Mouse (Mus musculus) midbrain, embryonic 11.5 days (tissue): ENCODE data around the gene Gadd45a. TPM values are rescaled to one million over a fixed set of nuclear protein-coding genes. Genes with fewer than 3 reads are reported as not detected.

Experiments used
- ATAC-seq: fragments of 200-750 bp; cut with Nextera tagmentation; 2 replicates; pipeline ENCODE4 v1.8.0; 2017; ENCODE audit warnings: moderate TSS enrichment, moderate library complexity; ENCODE audit not compliant: low FRiP score
- DNase-seq: peaks from one replicate; pipeline ENCODE4 v3.0.0; 2015; ENCODE audit warnings: low spot score; ENCODE audit errors: missing footprints
- H3K27ac ChIP-seq: fragments of 300-500 bp; sonication (generic); 2 replicates; pipeline ENCODE4 v1.5.1; 2014; ENCODE audit warnings: low read depth, low read length
- H3K27me3 ChIP-seq: fragments of 300-500 bp; sonication (generic); 2 replicates; pipeline ENCODE4 v1.6.1; 2014; ENCODE audit warnings: mild to moderate bottlenecking, low read length, moderate library complexity, mixed read lengths; ENCODE audit not compliant: control insufficient read depth, insufficient read depth
- H3K36me3 ChIP-seq: fragments of 300-500 bp; sonication (generic); 2 replicates; pipeline ENCODE4 v1.6.1; 2014; ENCODE audit warnings: mild to moderate bottlenecking, low read length, moderate library complexity, mixed read lengths; ENCODE audit not compliant: control insufficient read depth, insufficient read depth
- H3K4me1 ChIP-seq: fragments of 300-500 bp; sonication (generic); 2 replicates; pipeline ENCODE4 v1.6.1; 2014; ENCODE audit warnings: low read length; ENCODE audit not compliant: control insufficient read depth, insufficient read depth
- H3K4me2 ChIP-seq: fragments of 300-500 bp; sonication (generic); 2 replicates; pipeline ENCODE4 v1.6.1; 2014; ENCODE audit warnings: mild to moderate bottlenecking, moderate library complexity
- H3K4me3 ChIP-seq: fragments of 300-500 bp; sonication (generic); 2 replicates; pipeline ENCODE4 v1.5.1; 2014; ENCODE audit warnings: low read depth, low read length
- H3K9ac ChIP-seq: fragments of 300-500 bp; sonication (generic); 2 replicates; pipeline ENCODE4 v1.6.1; 2014; ENCODE audit warnings: low read length
- H3K9me3 ChIP-seq: fragments of 300-500 bp; sonication (generic); 2 replicates; pipeline ENCODE4 v1.6.1; 2016; ENCODE audit warnings: low read length; ENCODE audit not compliant: control insufficient read depth
- WGBS: fragments of 180-500 bp; shearing (Covaris S2); extraction: QIAGEN DNeasy Blood & Tissue Kit; methylation state at CpG from one replicate; pipeline ENCODE4 v1.1.7; 2014; 5-methylcytosine and 5-hydroxymethylcytosine counted together
- polyA plus RNA-seq: library from polyadenylated mRNA; unstranded; fragments of >200 nt; fragmentation: Nextera tagmentation; extraction: Ambion mirVana; gene quantifications from 2 replicates; pipeline ENCODE4 v1.2.1, GENCODE M21; 2014

The Gadd45a gene
- polyA plus RNA-seq, 1 experiment from 2014 or later = 13.2 TPM

DNA sequence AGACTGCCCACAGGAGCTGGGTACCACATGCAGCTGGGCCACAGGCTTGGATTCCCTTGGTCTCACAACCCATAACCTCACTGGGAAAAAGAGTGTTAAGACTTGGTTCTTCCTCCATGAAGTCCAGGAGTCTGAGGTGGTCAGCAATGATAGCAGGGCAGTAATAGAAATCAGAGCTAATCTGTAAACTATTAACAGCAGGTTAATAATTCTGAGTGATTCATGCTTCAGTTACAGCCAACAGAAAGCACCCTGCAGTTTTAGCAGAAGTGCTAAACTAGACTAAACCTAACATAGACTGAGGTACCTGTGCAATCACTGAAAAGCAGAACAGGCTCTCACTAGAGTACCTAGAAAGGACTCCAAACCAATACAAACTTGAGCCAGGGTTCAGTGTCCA lies 37.5 kb downstream of the Gadd45a start:
- Histone ChIP-seq H3K36me3 (no peaks in the 10 kb centered on the region), H3K9ac (no peak overlapping the region), H3K4me1 (no peaks in the 10 kb centered on the region), H3K9me3 (no peaks in the 10 kb centered on the region), H3K27ac (no peak overlapping the region), H3K4me3 (no peak overlapping the region), H3K4me2 (no peak overlapping the region), H3K27me3 (no peaks in the 10 kb centered on the region)
- DNase-seq (no peak), ATAC-seq (no peak)

DNA sequence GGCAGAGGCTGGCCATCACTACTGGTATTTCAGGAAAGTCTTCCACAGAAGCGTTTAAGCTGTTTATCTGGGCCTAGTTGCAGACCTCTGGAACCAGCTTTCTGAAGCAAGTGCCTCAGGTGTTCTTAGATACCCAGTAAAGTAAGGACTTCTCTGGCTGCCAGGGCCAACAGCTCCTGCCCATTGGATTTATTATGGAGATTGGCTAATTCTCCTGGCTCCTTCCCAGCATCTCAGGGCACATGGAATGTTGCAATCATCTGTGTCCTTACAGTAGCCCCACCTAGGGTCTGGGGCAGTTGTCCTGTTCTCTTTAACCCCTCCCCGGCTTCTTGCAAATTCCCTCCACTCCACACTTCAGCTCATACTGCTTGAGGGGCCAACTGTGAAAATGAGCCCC lies 38.6 kb downstream of the Gadd45a start:
- no peak for ATAC-seq
- Histone ChIP-seq H3K9me3 (no peaks in the 10 kb centered on the region), H3K4me2 (no peak overlapping the region), H3K27ac (no peak overlapping the region), H3K4me3 (no peak overlapping the region), H3K36me3 (no peaks in the 10 kb centered on the region), H3K4me1 (no peaks in the 10 kb centered on the region), H3K27me3 (no peaks in the 10 kb centered on the region), H3K9ac (no peak overlapping the region)
- WGBS = 90% methylated on average over 2 of the region's 2 CpGs
- no peak for DNase-seq

DNA sequence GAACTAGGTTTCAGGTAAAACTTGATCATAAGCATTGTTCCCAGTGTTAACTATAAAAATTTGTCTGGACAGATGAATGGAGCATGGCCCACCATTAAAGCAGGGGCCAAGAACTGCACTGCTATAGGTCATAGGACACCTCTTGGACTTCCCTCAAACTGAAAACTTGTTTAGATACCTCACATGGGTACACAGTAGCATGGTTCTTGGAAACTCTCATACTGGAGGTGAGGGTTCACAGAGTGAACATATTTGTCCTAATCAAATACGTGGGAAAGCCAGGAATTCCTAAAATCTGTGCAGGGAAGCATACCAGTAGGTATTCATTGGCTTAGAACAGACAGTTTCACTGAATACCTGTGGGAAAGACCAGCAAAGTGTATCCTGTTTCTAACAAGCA lies 41.0 kb downstream of the Gadd45a start:
- Histone ChIP-seq H3K4me2 (no peak overlapping the region), H3K27ac (no peak overlapping the region), H3K4me3 (no peak overlapping the region), H3K4me1 (no peaks in the 10 kb centered on the region), H3K9ac (no peak overlapping the region), H3K9me3 (no peaks in the 10 kb centered on the region), H3K27me3 (no peaks in the 10 kb centered on the region), H3K36me3 (no peaks in the 10 kb centered on the region)
- no peak for ATAC-seq
- 84% methylated on average over 1 of the region's 1 CpGs for WGBS
- no peak for DNase-seq

DNA sequence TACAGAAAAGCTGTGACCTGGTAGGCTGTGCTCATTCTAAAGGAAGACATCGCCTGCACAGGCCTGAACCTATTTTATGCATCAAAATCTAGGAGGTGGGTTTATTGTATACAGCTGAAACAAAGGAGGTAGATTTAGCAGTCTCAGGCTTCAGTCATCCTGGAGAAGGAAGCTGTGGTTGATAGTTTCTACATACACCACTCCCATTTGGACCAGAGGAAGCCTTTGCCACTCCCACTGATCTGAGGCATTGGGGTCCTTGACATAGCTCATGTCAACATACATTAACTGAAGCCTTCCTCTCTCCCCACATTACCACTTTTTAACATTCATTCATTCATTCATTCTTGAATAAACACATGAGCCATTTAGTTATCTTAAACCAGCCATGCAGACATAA lies 41.4 kb downstream of the Gadd45a start:
- no peak overlapping the region for H3K9ac ChIP-seq
- DNase-seq (no peak), ATAC-seq (no peak)
- no peaks in the 10 kb centered on the region for H3K9me3 ChIP-seq
- 86% methylated on average over 1 of the region's 1 CpGs for WGBS
- H3K27ac ChIP-seq = no peak overlapping the region
- no peak overlapping the region for H3K4me3 ChIP-seq
- H3K4me1 ChIP-seq = no peaks in the 10 kb centered on the region
- no peak overlapping the region for H3K4me2 ChIP-seq
- no peaks in the 10 kb centered on the region for H3K27me3 ChIP-seq
- no peaks in the 10 kb centered on the region for H3K36me3 ChIP-seq

DNA sequence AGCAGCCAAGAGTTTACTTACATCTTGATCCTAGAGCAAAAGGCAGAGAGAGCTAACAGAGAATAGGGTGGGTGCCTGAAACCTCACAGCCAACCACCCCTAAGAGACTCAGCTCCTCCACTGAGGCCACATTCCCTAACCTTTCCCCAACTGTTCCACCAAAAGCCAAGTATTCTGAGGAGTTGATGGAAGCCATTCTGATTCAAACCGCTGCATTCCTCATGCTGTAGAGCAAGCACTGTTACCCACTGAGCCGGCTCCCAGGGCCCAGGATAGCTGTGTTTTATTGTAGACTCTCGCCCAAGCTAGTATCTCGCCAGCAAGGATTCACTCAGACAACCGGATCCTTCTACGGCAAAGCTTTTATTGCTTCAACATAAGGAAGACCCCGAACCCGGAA lies 42.3 kb downstream of the Gadd45a start:
- Histone ChIP-seq H3K36me3 (no peaks in the 10 kb centered on the region), H3K4me3 (no peak overlapping the region), H3K9me3 (no peaks in the 10 kb centered on the region), H3K4me2 (no peak overlapping the region), H3K27ac (no peak overlapping the region), H3K9ac (no peak overlapping the region), H3K4me1 (no peaks in the 10 kb centered on the region), H3K27me3 (no peaks in the 10 kb centered on the region)
- ATAC-seq = no peak
- DNase-seq = no peak
- WGBS = 90% methylated on average over 8 of the region's 8 CpGs

DNA sequence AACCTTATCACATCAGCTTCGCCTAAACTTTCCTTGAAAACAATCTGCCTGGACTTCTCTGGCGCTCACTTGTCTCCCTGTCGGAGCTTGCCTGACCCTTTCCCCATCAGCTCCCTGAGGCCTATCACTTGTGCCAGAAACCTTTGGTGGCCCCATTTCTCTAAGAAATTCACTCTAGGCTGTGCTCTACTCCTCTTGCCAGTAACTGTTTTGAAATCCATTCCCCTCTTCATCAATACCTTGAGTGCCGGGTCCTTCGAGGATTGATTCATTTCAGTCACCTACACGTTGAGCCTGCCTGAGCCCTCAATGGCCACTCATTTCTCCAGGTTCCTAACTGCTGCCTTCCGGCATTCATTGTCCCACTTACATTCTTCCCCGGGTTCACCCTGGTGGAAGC lies 44.5 kb downstream of the Gadd45a start:
- ATAC-seq = no peak
- 93% methylated on average over 8 of the region's 8 CpGs for WGBS

DNA sequence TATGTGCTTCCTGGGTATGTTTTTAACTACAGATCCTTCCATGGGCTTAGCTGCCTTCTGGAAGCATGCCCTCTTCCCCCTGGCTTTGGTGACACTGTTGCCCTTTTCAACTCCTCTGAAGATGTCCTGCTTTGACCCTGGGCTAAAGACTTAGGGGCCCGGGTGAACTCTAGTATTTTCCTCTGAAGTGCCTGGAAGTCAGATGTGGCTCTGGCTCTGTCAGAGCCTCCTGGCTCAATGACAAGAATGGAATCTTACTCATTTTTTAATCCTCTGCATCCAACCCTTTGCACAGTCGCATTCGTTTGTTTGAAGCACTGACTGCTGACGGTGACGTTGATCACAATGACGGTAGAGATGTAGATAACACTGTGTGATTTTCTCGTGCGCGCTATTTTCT lies 45.0 kb downstream of the Gadd45a start:
- H3K27ac ChIP-seq = no peak overlapping the region
- DNase-seq (no peak), ATAC-seq (no peak)
- H3K27me3 ChIP-seq = no peaks in the 10 kb centered on the region
- H3K36me3 ChIP-seq = no peaks in the 10 kb centered on the region
- no peaks in the 10 kb centered on the region for H3K9me3 ChIP-seq
- no peak overlapping the region for H3K4me2 ChIP-seq
- H3K4me1 ChIP-seq = no peaks in the 10 kb centered on the region
- 85% methylated on average over 9 of the region's 9 CpGs for WGBS
- H3K4me3 ChIP-seq = no peak overlapping the region
- no peak overlapping the region for H3K9ac ChIP-seq

More for the DNA sequence above, 44.5 kb downstream of the Gadd45a start:
- Histone ChIP-seq H3K4me2 (no peak overlapping the region), H3K27me3 (no peaks in the 10 kb centered on the region), H3K36me3 (no peaks in the 10 kb centered on the region), H3K4me1 (no peaks in the 10 kb centered on the region), H3K9me3 (no peaks in the 10 kb centered on the region), H3K4me3 (no peak overlapping the region), H3K27ac (no peak overlapping the region), H3K9ac (no peak overlapping the region)
- no peak for DNase-seq

DNA sequence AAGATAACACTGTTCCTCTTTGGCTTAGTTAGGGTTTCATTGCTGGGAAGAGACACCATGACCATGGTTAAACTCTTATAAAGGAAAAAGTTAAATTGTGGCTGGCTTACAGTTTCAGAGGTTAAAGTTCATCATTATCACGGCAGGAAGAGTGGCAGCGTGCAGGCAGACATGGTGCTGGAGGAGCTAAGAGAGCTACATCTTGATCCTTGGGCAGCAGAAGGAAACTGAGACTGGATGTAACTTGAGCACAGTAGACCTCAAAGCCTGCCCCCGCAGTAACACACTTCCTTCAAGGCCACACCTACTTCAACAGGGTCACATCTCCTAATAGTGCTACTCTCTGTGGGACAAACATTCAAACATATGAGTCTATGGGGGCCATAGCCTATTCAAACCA lies 47.7 kb downstream of the Gadd45a start:
- H3K27ac ChIP-seq = no peak overlapping the region
- no peak for ATAC-seq
- no peaks in the 10 kb centered on the region for H3K27me3 ChIP-seq
- no peaks in the 10 kb centered on the region for H3K9me3 ChIP-seq
- H3K4me2 ChIP-seq = no peak overlapping the region
- H3K4me3 ChIP-seq = no peak overlapping the region
- H3K9ac ChIP-seq = no peak overlapping the region
- DNase-seq = no peak
- WGBS = 84% methylated on average over 3 of the region's 3 CpGs
- no peaks in the 10 kb centered on the region for H3K36me3 ChIP-seq
- no peaks in the 10 kb centered on the region for H3K4me1 ChIP-seq

DNA sequence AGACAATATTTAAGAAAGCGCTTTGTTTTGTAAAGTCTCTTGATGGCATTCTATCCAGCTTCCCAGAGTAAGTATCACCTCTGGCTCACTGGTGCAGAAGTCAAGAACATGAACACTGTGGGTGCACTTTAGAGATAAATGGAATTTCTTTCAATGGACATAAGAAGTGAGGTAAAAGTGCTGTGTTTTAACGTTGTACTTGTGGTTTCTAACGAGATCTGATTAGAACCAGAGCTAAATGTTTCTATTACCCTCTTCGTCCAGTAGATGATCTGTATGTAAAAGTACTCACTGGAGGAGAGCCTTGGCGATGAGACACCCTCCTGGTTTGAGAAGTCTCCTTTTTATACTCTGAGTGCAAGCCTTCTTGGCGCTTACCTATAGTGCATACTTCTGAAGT lies 48.2 kb downstream of the Gadd45a start:
- no peak overlapping the region for H3K4me3 ChIP-seq
- DNase-seq (no peak), ATAC-seq (no peak)
- no peaks in the 10 kb centered on the region for H3K27me3 ChIP-seq
- no peak overlapping the region for H3K4me2 ChIP-seq
- no peaks in the 10 kb centered on the region for H3K9me3 ChIP-seq
- H3K4me1 ChIP-seq = no peaks in the 10 kb centered on the region
- no peak overlapping the region for H3K27ac ChIP-seq
- no peak overlapping the region for H3K9ac ChIP-seq
- WGBS = 92% methylated on average over 6 of the region's 6 CpGs
- H3K36me3 ChIP-seq = no peaks in the 10 kb centered on the region

DNA sequence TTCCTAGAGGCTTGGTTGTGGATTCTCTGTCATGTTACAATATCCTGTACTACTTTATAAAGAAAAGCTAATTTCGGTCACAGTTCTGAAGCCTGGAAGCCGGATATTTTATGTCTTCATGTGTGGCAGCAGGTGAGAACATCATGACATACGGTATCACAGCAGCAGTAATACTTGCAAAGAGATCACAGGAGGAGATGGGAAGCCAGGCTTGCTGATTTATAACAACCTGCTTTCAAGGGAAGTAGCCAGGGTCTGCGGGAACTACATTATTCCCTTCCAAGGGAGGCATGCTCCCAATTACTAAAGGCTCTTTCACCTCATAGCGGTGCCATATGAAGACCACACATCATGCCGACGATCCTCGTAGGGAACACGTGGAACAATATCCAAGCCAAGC lies 48.9 kb downstream of the Gadd45a start:
- Histone ChIP-seq H3K4me3 (no peak overlapping the region), H3K36me3 (no peaks in the 10 kb centered on the region), H3K27ac (no peak overlapping the region), H3K9me3 (no peaks in the 10 kb centered on the region), H3K9ac (no peak overlapping the region), H3K4me1 (no peaks in the 10 kb centered on the region), H3K4me2 (no peak overlapping the region), H3K27me3 (no peaks in the 10 kb centered on the region)
- 96% methylated on average over 9 of the region's 9 CpGs for WGBS
- ATAC-seq (no peak), DNase-seq (no peak)
